Mouse (Mus musculus) heart, embryonic 10.5 days (tissue): ENCODE data around the gene Lats2. TPM values are rescaled to one million over a fixed set of nuclear protein-coding genes. Genes with fewer than 3 reads are reported as not detected.
"Not testable (repeated sequence)": the region's sequence is repeated elsewhere in the genome, so short reads cannot be mapped to it uniquely, and the experiment has no call there.

ENCODE experiments used
- DNase-seq: peaks from one replicate; pipeline ENCODE4 v3.0.0-alpha.2; 2017; ENCODE audit warnings: low spot score
- H3K27ac ChIP-seq: fragments of 300-500 bp; sonication (generic); 2 replicates; pipeline ENCODE4 v1.5.1; 2016; ENCODE audit warnings: mild to moderate bottlenecking
- H3K27me3 ChIP-seq: fragments of 300-500 bp; sonication (generic); 2 replicates; pipeline ENCODE4 v1.6.1; 2016; ENCODE audit warnings: mild to moderate bottlenecking; ENCODE audit not compliant: poor library complexity, insufficient read depth, severe bottlenecking
- H3K36me3 ChIP-seq: fragments of 300-500 bp; sonication (generic); 2 replicates; pipeline ENCODE4 v1.6.1; 2016; ENCODE audit warnings: mild to moderate bottlenecking, moderate library complexity
- H3K4me1 ChIP-seq: fragments of 300-500 bp; sonication (generic); 2 replicates; pipeline ENCODE4 v1.6.1; 2016; ENCODE audit warnings: mild to moderate bottlenecking
- H3K4me3 ChIP-seq: fragments of 300-500 bp; sonication (generic); 2 replicates; pipeline ENCODE4 v1.5.1; 2016; ENCODE audit warnings: mild to moderate bottlenecking, moderate library complexity
- H3K9me3 ChIP-seq: fragments of 300-500 bp; sonication (generic); 2 replicates; pipeline ENCODE4 v1.6.1; 2016; ENCODE audit warnings: mild to moderate bottlenecking, moderate library complexity
- WGBS: fragments of 180-500 bp; shearing (Covaris S2); methylation state at CpG from one replicate; pipeline ENCODE4 v1.1.7; 2016; 5-methylcytosine and 5-hydroxymethylcytosine counted together
- polyA plus RNA-seq: library from polyadenylated mRNA; unstranded; fragments of >200 nt; fragmentation: Nextera tagmentation; extraction: Ambion mirVana; gene quantifications from 2 replicates; pipeline ENCODE4 v1.2.1, GENCODE M21; 2016

Lats2 gene
- polyA plus RNA-seq, 1 experiment from 2014 or later, result 19.6 TPM

DNA sequence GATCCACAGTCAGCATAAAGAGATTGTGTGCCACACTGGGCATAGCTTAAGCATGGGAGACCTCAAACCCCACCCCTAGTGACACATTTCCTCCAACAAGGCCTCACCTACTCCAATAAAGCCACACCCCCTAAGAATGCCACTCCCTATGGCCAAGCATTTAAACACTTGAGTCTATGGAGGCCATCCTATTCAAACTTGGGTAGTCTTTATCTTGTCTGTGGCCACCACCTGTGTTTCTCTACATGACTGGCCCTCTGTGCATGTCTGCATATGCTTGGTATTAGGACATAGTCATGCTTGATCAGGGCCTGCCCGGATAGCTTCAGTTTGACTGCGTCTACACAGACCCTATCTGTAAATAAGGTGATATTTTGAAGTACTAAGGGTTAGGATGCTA, 2.5 kb downstream of the Lats2 start:
- H3K27me3 ChIP-seq, result no peaks in the 10 kb centered on the region
- WGBS, result 93% methylated on average over 2 of the region's 2 CpGs
- no peak for DNase-seq
- H3K4me3 ChIP-seq, result no peak overlapping the region
- H3K9me3 ChIP-seq, result no peaks in the 10 kb centered on the region
- H3K36me3 ChIP-seq, result no peaks in the 10 kb centered on the region
- no peak overlapping the region for H3K27ac ChIP-seq
- peaks cover 22% of the 10 kb centered on the region for H3K4me1 ChIP-seq

DNA sequence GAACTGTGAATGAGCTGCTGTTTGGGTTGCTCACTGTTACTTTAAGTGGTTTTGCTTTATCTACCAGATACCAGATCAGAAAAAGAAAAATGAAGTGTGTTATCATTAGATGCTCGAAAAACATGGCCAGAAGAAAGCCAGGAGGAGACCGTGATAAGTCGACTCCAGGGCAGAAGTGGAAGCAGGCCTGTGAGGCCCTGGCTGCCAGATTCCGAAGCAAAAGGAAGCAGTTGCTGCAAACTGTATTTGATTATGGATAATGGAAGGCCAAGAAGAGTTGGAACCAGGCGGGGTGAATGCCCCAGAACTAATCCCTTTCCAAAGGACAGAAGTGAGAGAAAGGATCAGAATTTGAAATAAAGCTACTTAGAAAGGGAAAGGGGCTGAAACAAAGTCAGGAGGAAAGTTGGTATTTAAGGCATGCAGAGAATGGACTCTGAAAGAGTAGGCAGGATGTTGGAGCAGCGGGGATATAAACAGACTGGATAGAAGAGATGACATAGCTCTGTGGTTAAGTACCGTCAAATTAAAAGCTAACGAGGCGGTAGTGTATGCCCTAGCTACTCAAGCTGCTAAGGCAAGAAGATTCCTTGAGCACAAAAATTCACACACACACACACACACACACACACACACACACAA, 4.7 kb downstream of the Lats2 start:
- no peak for DNase-seq
- Histone ChIP-seq H3K9me3 (no peaks in the 10 kb centered on the region), H3K27ac (peak overlapping the region; percentile 84), H3K4me1 (peaks cover 33% of the 10 kb centered on the region), H3K27me3 (no peaks in the 10 kb centered on the region), H3K4me3 (peak overlapping the region; percentile 19; the same call in 1 of the 2 replicates), H3K36me3 (no peaks in the 10 kb centered on the region)
- WGBS, result 4% methylated on average over 9 of the region's 9 CpGs

DNA sequence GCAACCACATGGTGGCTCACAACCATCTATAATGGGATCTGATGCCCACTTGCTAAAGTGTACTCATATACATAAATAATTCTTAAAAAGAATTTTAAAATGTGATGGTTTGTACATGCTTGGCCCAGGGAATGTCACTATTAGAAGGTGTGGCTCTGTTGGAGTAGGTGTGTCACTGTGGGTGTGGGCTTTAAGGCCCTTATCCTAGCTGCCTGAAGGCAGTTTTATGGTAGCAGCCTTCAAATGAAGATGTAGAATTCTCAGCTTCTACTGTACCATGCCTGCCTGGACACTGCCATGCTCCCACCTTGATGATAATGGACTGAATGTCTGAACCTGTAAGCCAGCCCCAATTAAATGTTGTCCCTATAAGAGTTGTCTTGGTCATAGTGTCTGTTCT, 7.2 kb downstream of the Lats2 start:
- not testable (repeated sequence) for H3K36me3 ChIP-seq, H3K27me3 ChIP-seq, H3K27ac ChIP-seq, DNase-seq, H3K4me3 ChIP-seq, H3K9me3 ChIP-seq
- peaks cover 40% of the 10 kb centered on the region for H3K4me1 ChIP-seq

DNA sequence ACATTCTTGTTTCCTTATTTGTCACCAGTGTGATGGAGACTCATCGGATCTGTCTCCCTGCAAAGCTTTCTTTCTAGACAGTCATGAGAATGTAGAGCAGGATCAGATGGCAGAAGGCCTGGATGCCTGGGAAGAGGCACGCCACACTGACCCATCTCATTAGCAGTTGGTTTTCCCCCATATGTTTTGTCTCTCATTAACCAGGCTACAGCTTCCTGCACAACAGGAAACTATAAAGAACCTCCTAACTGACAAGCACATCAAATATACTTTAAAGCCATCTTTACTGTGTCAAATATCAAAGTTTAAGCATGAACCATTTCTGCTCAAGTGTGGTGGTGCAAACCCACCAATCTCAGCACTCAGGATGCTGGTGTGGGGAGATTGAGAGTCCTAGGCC, 8.7 kb downstream of the Lats2 start:
- Histone ChIP-seq H3K27me3 (no peaks in the 10 kb centered on the region), H3K4me1 (peaks cover 40% of the 10 kb centered on the region), H3K27ac (no peak overlapping the region), H3K36me3 (no peaks in the 10 kb centered on the region), H3K4me3 (no peak overlapping the region), H3K9me3 (no peaks in the 10 kb centered on the region)
- no peak for DNase-seq
- 48% methylated on average over 2 of the region's 2 CpGs for WGBS

DNA sequence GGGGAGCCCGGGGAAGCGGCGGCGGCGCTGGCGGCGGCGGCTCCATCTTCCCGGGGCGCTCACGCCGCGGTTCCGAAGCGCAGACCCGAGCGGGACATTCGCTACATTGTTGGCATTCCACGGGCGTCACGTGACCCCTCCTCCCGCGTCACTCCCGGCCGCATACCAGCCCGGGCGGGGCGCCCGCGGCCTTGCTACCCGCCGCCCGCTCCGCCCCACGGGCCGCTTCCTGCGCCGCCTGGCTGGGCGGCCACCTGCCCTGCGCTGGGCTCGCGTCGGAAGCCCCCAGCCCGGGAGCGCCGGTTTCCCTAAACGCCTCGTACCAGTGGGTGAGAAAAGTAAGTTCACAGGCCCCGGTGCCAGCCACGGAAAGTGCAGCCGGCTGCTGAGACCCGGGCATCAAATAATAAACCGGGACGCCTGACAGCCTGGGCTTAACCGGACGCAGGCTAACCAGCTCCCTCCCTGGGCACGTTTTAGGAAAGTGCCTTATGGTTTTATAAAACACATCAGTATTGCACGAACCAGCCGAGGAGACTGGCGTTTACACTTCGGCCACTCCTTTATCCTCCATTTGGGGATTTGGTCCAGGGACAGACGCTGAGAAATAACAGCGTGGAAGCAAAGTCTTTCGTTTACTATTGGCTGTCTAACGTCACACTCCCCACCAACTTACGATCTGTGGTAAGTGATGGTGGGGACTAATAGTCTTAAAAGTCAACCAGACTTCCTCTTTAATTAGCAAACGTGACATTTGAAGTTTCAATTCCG, 12.0 kb downstream of the Lats2 start, which contains the start of gene Gm49361:
Gm49361 (minus strand) TSS at position 103 of the 771 bp plus-strand sequence.
- peak; percentile 94 for DNase-seq
- under 1% methylated on average over 68 of the region's 68 CpGs for WGBS
- Histone ChIP-seq H3K27ac (peak within 1 kb of the TSS; percentile 99), H3K4me3 (peak within 1 kb of the TSS; percentile 91), H3K4me1 (peaks cover 47% of the 10 kb centered on the region), H3K36me3 (no peaks in the 10 kb centered on the region), H3K9me3 (no peaks in the 10 kb centered on the region), H3K27me3 (no peaks in the 10 kb centered on the region)

GRCm38 (mm10) chr14:57745291-57745969, 12.8 kb downstream of the Lats2 start:
- Histone ChIP-seq H3K36me3 (no peaks in the 10 kb centered on the region), H3K4me1 (peaks cover 52% of the 10 kb centered on the region), H3K27ac (peak overlapping the region; percentile 99), H3K27me3 (no peaks in the 10 kb centered on the region), H3K9me3 (no peaks in the 10 kb centered on the region), H3K4me3 (peak overlapping the region; percentile 91)
- under 1% methylated on average over 103 of the region's 103 CpGs for WGBS
- peak; percentile 80 for DNase-seq

GRCm38 (mm10) chr14:57744547-57744946, 13.6 kb downstream of the Lats2 start:
- no peak for DNase-seq
- Histone ChIP-seq H3K36me3 (no peaks in the 10 kb centered on the region), H3K4me1 (peaks cover 58% of the 10 kb centered on the region), H3K27ac (0 out of 2 replicates have a peak overlapping the region, but pooled peaks have one; percentile 99), H3K9me3 (no peaks in the 10 kb centered on the region), H3K4me3 (peak overlapping the region; percentile 91), H3K27me3 (no peaks in the 10 kb centered on the region)
- WGBS, result 1% methylated on average over 8 of the region's 8 CpGs

DNA sequence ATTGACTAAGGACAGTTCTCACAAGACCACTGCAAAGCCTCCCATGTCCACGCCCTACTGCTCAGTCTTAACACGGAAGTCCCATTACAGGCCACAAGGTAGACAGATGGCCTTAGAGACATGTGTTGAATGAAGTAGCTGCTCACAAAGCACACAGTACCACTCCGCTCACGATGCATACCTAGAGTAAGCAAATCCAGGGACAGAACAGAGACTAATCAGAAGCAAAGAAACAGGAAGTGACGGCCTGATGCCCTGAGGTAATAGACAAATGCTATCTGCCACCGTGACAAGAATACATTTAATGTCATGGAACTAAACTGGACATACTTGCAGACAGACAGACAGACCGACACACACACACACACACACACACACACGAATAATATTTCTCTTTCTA, 17.5 kb downstream of the Lats2 start:
- DNase-seq, result no peak
- H3K27me3 ChIP-seq, result no peaks in the 10 kb centered on the region
- 73% methylated on average over 8 of the region's 8 CpGs for WGBS
- peaks cover 5% of the 10 kb centered on the region; the same call in 1 of the 2 replicates for H3K36me3 ChIP-seq
- H3K9me3 ChIP-seq, result no peaks in the 10 kb centered on the region
- H3K4me1 ChIP-seq, result peaks cover 74% of the 10 kb centered on the region
- no peak overlapping the region for H3K27ac ChIP-seq
- H3K4me3 ChIP-seq, result no peak overlapping the region

- peak overlapping the region; percentile 69 for H3K27ac ChIP-seq
- no peaks in the 10 kb centered on the region for H3K9me3 ChIP-seq
- H3K36me3 ChIP-seq, result peaks cover 13% of the 10 kb centered on the region
- 0 out of 2 replicates have a peak overlapping the region, but pooled peaks have one; percentile 19 for H3K4me3 ChIP-seq
- no peaks in the 10 kb centered on the region for H3K27me3 ChIP-seq
- peaks cover 74% of the 10 kb centered on the region for H3K4me1 ChIP-seq
- DNase-seq, result peak; percentile 88
Measured at GRCm38 (mm10) chr14:57737089-57737488, 21.1 kb downstream of the Lats2 start.

- no peaks in the 10 kb centered on the region for H3K9me3 ChIP-seq
Measured at GRCm38 (mm10) chr14:57736141-57736540, 22.0 kb downstream of the Lats2 start.

GRCm38 (mm10) chr14:57732668-57733293, 25.4 kb downstream of the Lats2 start:
- peaks cover 61% of the 10 kb centered on the region for H3K4me1 ChIP-seq
- peaks cover 11% of the 10 kb centered on the region for H3K36me3 ChIP-seq
- H3K4me3 ChIP-seq, result no peak overlapping the region
- no peak for DNase-seq
- 73% methylated on average over 6 of the region's 6 CpGs for WGBS
- no peaks in the 10 kb centered on the region for H3K27me3 ChIP-seq
- no peaks in the 10 kb centered on the region for H3K9me3 ChIP-seq
- no peak overlapping the region for H3K27ac ChIP-seq

More at GRCm38 (mm10) chr14:57736141-57736540, 22.0 kb downstream of the Lats2 start:
- peak overlapping the region; percentile 69; the same call in 1 of the 2 replicates for H3K27ac ChIP-seq
- H3K4me3 ChIP-seq, result no peak overlapping the region
- H3K36me3 ChIP-seq, result peaks cover 16% of the 10 kb centered on the region
- H3K4me1 ChIP-seq, result peaks cover 70% of the 10 kb centered on the region
- H3K27me3 ChIP-seq, result no peaks in the 10 kb centered on the region
- DNase-seq, result no peak
- 67% methylated on average over 4 of the region's 4 CpGs for WGBS

DNA sequence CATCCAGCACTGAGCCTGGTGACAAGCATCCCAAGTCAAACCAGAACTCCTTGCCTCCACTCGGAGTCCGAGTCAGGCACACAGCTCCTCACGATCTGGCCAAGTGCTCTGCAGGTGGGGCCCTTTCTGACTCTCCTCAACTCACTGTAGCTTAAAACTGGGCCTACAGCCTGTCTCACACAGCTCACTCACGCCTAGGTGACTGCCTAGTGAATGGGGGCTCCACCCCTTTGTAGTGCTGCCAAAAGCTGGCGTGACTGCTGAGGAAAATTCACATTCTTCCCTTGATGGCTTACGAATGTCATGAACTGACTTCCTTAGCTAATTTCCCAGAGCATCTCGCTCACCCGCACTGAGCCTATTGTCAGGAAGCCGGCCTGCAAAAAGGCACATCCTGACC, 27.7 kb downstream of the Lats2 start:
- Histone ChIP-seq H3K36me3 (peaks cover 22% of the 10 kb centered on the region), H3K27me3 (no peaks in the 10 kb centered on the region), H3K4me1 (peaks cover 39% of the 10 kb centered on the region), H3K9me3 (0 out of 2 replicates have a peak, but pooled peaks cover 4% of the 10 kb centered on the region), H3K4me3 (no peak overlapping the region), H3K27ac (peak overlapping the region; percentile 24; the same call in 1 of the 2 replicates)
- 51% methylated on average over 9 of the region's 9 CpGs for WGBS
- DNase-seq, result no peak
